Mouse (Mus musculus) myocyte (in vitro differentiated cells): ENCODE results near the gene Hspb7.

Experiments used
- POLR2A ChIP-seq: IDR thresholded peaks from one replicate; pipeline ENCODE4 v1.6.1; 2011; ENCODE audit warnings: low read depth, mild to moderate bottlenecking, control low read depth, moderate library complexity; ENCODE audit not compliant: insufficient read length
- REST ChIP-seq: IDR thresholded peaks from one replicate; pipeline ENCODE4 v1.6.1; 2011; ENCODE audit warnings: mild to moderate bottlenecking, control low read depth, moderate library complexity; ENCODE audit not compliant: insufficient read depth, insufficient read length

GRCm38 (mm10) chr4:141405314-141405622 lies 15.3 kb upstream of the Hspb7 start:
- TF ChIP-seq POLR2A (no peak), REST (no peak)
